Mouse (Mus musculus): ENCODE measurements around the gene 4930595M18Rik.

4930595M18Rik gene

GRCm38 (mm10) chrX:81458021-81458420, at the start of gene 4930595M18Rik:
4930595M18Rik (minus strand) TSS chrX:81458121.
- DNase-seq (ENCODE audit: low read depth), result no peak

GRCm38 (mm10) chrX:81472500-81472899, 14.6 kb upstream of the 4930595M18Rik start:
- peak; percentile 0 for DNase-seq (ENCODE audit: low read depth)

All from c-Kit-positive CD71-positive TER-119-negative erythroid progenitor cells, embryonic 14.5 days (primary cell).